Mouse (Mus musculus) forebrain, embryonic 16.5 days (tissue): Measurements from ENCODE around the gene Krt31. TPM values are rescaled to one million over a fixed set of nuclear protein-coding genes. Genes with fewer than 3 reads are reported as not detected.

ENCODE experiments used
- ATAC-seq: fragments of 200-750 bp; cut with Nextera tagmentation; 2 replicates; pipeline ENCODE4 v1.8.0; 2017; ENCODE audit warnings: mild to moderate bottlenecking, moderate library complexity
- H3K27ac ChIP-seq: fragments of 300-500 bp; sonication (generic); 2 replicates; pipeline ENCODE4 v1.5.1; 2014; ENCODE audit warnings: low read length, control low read depth
- H3K27me3 ChIP-seq: fragments of 300-500 bp; sonication (generic); replicated peaks from 2 replicates; pipeline ENCODE4 v1.6.1; 2014; ENCODE audit warnings: low read length; ENCODE audit not compliant: control insufficient read depth, insufficient read depth
- H3K36me3 ChIP-seq: fragments of 300-500 bp; sonication (generic); 2 replicates; pipeline ENCODE4 v1.6.1; 2014; ENCODE audit not compliant: control insufficient read depth, insufficient read depth
- H3K4me1 ChIP-seq: fragments of 300-500 bp; sonication (generic); replicated peaks from 2 replicates; pipeline ENCODE4 v1.6.1; 2014; ENCODE audit warnings: low read length; ENCODE audit not compliant: control insufficient read depth, insufficient read depth
- H3K4me2 ChIP-seq: fragments of 300-500 bp; sonication (generic); 2 replicates; pipeline ENCODE4 v1.6.1; 2014; ENCODE audit warnings: mild to moderate bottlenecking, low read length, control low read depth
- H3K4me3 ChIP-seq: fragments of 300-500 bp; sonication (generic); replicated peaks from 2 replicates; pipeline ENCODE4 v1.5.1; 2014; ENCODE audit warnings: mild to moderate bottlenecking, low read length, control low read depth
- H3K9ac ChIP-seq: fragments of 300-500 bp; sonication (generic); replicated peaks from 2 replicates; pipeline ENCODE4 v1.6.1; 2014; ENCODE audit warnings: low read depth, low read length, control low read depth
- H3K9me3 ChIP-seq: fragments of 300-500 bp; sonication (generic); 2 replicates; pipeline ENCODE4 v1.6.1; 2016; ENCODE audit warnings: low read length; ENCODE audit not compliant: control insufficient read depth
- WGBS: fragments of 180-500 bp; shearing (Covaris S2); extraction: QIAGEN DNeasy Blood & Tissue Kit; methylation state at CpG from one replicate; pipeline ENCODE4 v1.1.7; 2014; 5-methylcytosine and 5-hydroxymethylcytosine counted together
- polyA plus RNA-seq: library from polyadenylated mRNA; unstranded; fragments of >200 nt; fragmentation: Nextera tagmentation; extraction: Ambion mirVana; gene quantifications from 2 replicates; pipeline ENCODE4 v1.2.1, GENCODE M21; 2015

The Krt31 gene
- polyA plus RNA-seq, 1 experiment from 2014 or later = not detected

DNA sequence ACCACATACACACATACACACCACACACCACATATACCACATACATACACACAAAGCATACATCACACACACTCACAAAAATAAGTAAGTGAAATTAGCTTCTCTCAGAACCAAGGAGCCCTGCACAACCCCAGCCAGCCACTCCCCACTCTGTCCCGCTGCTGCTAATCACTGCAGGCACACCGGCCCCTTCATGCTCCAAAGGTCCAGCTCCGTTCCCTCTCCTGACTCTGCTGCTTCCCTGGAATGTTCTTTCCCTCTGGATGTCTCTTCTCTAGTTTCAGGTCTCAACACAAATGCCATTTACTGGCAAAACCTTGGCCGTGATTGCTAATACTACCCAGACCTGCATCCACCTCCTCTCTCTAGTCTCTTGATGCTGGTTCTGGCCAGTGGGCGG is 39.7 kb downstream of the Krt31 start:
- Histone ChIP-seq H3K9me3 (no peaks in the 10 kb centered on the region), H3K4me2 (no peak overlapping the region), H3K27me3 (no peaks in the 10 kb centered on the region), H3K4me3 (no peak overlapping the region), H3K9ac (no peak overlapping the region), H3K36me3 (no peaks in the 10 kb centered on the region), H3K4me1 (no peaks in the 10 kb centered on the region), H3K27ac (no peak overlapping the region)
- ATAC-seq = no peak
- WGBS = 89% methylated on average over 5 of the region's 5 CpGs

DNA sequence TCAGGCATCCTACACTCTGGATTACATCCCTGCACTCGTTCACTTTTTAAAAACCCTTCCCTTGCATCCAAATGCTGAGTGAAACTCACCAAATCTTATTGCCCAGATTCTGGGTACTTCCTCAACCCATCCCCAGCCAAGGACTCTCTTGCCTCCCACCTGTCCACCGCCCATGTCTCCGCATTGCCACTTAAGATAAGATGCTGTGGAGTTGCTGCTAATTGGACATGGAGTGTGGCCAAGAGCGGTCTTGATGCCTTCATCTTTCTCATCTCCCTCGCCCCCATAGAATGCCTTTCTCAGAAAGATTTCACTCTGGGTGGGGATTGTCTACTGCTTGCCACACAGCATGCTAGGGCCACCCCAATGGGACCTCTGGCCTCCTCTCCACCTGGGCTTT is 42.0 kb downstream of the Krt31 start:
- H3K9ac ChIP-seq = no peak overlapping the region
- H3K9me3 ChIP-seq = no peaks in the 10 kb centered on the region
- ATAC-seq = no peak
- WGBS = 87% methylated on average over 5 of the region's 5 CpGs
- H3K4me3 ChIP-seq = no peak overlapping the region
- H3K27me3 ChIP-seq = no peaks in the 10 kb centered on the region
- H3K36me3 ChIP-seq = no peaks in the 10 kb centered on the region
- H3K27ac ChIP-seq = no peak overlapping the region
- no peak overlapping the region for H3K4me2 ChIP-seq
- no peaks in the 10 kb centered on the region for H3K4me1 ChIP-seq

DNA sequence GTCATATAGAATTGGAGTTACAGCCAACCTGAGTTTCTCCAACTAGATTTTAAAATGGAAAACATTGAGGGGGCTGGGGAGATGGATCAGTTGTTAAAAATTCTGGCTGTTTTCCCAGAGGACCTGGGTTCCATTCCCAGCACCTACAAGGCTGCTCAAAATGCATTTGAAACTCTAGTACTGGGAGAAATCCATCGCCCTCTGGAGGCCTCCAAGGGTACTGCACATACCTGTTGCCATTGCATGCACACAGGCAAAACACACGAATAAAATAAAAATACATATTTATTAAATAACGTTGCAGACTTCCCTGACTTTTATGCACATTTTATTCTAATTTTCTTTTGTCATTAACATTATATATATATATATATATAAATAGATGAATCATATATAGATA is 43.7 kb downstream of the Krt31 start:
- H3K27ac ChIP-seq = no peak overlapping the region
- no peak overlapping the region for H3K4me3 ChIP-seq
- H3K4me1 ChIP-seq = no peaks in the 10 kb centered on the region
- H3K4me2 ChIP-seq = no peak overlapping the region
- no peaks in the 10 kb centered on the region for H3K27me3 ChIP-seq
- H3K9ac ChIP-seq = no peak overlapping the region
- no peaks in the 10 kb centered on the region for H3K36me3 ChIP-seq
- ATAC-seq = no peak
- WGBS = 56% methylated on average over 3 of the region's 3 CpGs
- H3K9me3 ChIP-seq = no peaks in the 10 kb centered on the region

DNA sequence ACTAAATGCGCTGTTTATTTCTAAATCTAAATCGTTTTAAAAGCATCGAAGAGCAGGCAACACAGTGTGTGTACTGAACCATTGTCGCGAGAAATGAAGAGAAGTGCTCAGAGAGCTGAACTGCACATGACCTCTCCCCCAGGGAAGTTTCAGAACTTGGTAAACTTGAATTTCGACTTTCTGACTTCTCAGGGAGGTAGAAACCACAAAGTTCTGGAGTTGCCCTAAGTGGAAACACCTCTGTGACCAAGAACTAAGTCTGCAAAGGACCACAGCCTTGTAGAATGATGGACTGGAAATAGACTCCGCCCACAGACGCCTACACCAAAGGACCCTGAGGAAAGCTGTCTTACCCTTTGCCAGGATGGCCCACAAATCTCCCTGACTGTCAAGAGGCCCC is 44.4 kb downstream of the Krt31 start:
- no peak overlapping the region for H3K4me3 ChIP-seq
- no peak overlapping the region for H3K27ac ChIP-seq
- H3K27me3 ChIP-seq = no peaks in the 10 kb centered on the region
- no peak for ATAC-seq
- no peak overlapping the region for H3K4me2 ChIP-seq
- no peaks in the 10 kb centered on the region for H3K4me1 ChIP-seq
- H3K36me3 ChIP-seq = no peaks in the 10 kb centered on the region
- H3K9me3 ChIP-seq = no peaks in the 10 kb centered on the region
- H3K9ac ChIP-seq = no peak overlapping the region
- 90% methylated on average over 8 of the region's 8 CpGs for WGBS

DNA sequence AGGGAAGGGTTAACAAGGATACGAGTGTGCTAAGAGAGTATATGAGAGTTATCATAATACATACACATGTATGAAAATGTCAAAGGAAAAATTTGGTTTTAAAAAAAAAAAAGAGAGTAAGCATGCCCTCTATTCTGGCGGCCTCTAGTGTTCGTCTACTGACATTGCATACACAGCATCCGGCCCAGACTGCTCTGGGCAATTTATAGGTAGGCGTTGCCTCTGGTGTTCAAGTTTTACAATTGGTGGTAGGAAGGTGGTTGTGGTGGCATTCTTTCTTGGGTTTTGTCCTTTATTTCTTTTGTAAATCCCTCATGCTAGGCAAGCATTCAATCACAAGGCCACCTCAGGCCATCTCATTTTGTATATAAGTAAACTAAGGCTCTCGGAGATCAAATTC is 45.5 kb downstream of the Krt31 start:
- no peaks in the 10 kb centered on the region for H3K9me3 ChIP-seq
- WGBS = 26% methylated on average over 6 of the region's 6 CpGs
- H3K27ac ChIP-seq = no peak overlapping the region
- no peak overlapping the region for H3K4me2 ChIP-seq
- H3K27me3 ChIP-seq = no peaks in the 10 kb centered on the region
- no peak overlapping the region for H3K4me3 ChIP-seq
- H3K4me1 ChIP-seq = no peaks in the 10 kb centered on the region
- ATAC-seq = no peak
- H3K9ac ChIP-seq = no peak overlapping the region
- H3K36me3 ChIP-seq = no peaks in the 10 kb centered on the region

DNA sequence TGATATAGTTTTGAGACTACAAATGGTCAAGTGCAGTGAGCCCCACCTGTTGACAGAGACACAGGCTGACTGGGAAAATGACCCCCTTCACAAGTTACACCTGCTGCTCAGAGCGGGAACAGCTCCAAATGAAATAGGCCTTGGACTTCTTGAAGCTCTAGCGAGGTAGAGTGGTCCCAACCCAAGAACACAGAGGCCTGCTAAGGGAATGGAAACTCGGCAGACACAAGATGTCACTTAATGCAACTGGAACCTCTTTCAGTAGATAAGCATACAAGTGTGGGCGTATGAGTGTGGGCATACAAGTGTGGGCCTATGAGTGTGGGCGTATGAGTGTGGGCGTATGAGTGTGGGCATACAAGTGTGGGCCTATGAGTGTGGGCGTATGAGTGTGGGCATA is 51.3 kb downstream of the Krt31 start:
- 94% methylated on average over 7 of the region's 7 CpGs for WGBS
- Histone ChIP-seq H3K9me3 (no peaks in the 10 kb centered on the region), H3K4me3 (no peak overlapping the region), H3K27me3 (no peaks in the 10 kb centered on the region), H3K4me1 (no peaks in the 10 kb centered on the region), H3K36me3 (no peaks in the 10 kb centered on the region), H3K27ac (no peak overlapping the region), H3K4me2 (no peak overlapping the region), H3K9ac (no peak overlapping the region)
- no peak for ATAC-seq

Other genes with a start within 250 kb of the Krt31 start
- not detected in 2 replicates for gene Gm11554, start 246.1 kb downstream of the Krt31 start, polyA plus RNA-seq
- gene Krtap4-13, start 240.7 kb downstream of the Krt31 start, polyA plus RNA-seq = not detected in 2 replicates
- not detected in 2 replicates for gene Gm11564, start 234.9 kb downstream of the Krt31 start, polyA plus RNA-seq
- not detected in 2 replicates for gene 2300003K06Rik, start 212.5 kb downstream of the Krt31 start, polyA plus RNA-seq
- gene Krtap4-16, start 198.9 kb downstream of the Krt31 start, polyA plus RNA-seq = not detected in 2 replicates
- gene Gm11568, start 192.6 kb downstream of the Krt31 start, polyA plus RNA-seq = not detected in 2 replicates
- gene Gm11559, start 186.1 kb downstream of the Krt31 start, polyA plus RNA-seq = not detected in 2 replicates
- gene Krtap9-1, start 177.2 kb downstream of the Krt31 start, polyA plus RNA-seq = not detected in 2 replicates
- not detected in 2 replicates for gene Gm11567, start 171.4 kb downstream of the Krt31 start, polyA plus RNA-seq
- gene Krtap31-1, start 142.6 kb downstream of the Krt31 start, polyA plus RNA-seq = not detected in 2 replicates
- not detected in 2 replicates for gene Gm11565, start 135.8 kb downstream of the Krt31 start, polyA plus RNA-seq
- not detected in 2 replicates for gene Krtap31-2, start 114.3 kb downstream of the Krt31 start, polyA plus RNA-seq
- gene Krtap9-5, start 102.1 kb downstream of the Krt31 start, polyA plus RNA-seq = not detected in 2 replicates
- gene Krtap29-1, start 71.5 kb downstream of the Krt31 start, polyA plus RNA-seq = not detected in 2 replicates
- gene Krtap16-1, start 64.0 kb downstream of the Krt31 start, polyA plus RNA-seq = not detected in 2 replicates
- gene Krtap17-1, start 56.6 kb downstream of the Krt31 start, polyA plus RNA-seq = not detected in 2 replicates
- not detected in 2 replicates for gene Krt33a, start 34.3 kb downstream of the Krt31 start, polyA plus RNA-seq
- not detected in 2 replicates for gene Krt33b, start 20.7 kb downstream of the Krt31 start, polyA plus RNA-seq
- gene Krt34, start 9.0 kb downstream of the Krt31 start, polyA plus RNA-seq = not detected in 2 replicates
- gene Krt32, start 37.7 kb upstream of the Krt31 start, polyA plus RNA-seq = not detected in 2 replicates
- not detected in 2 replicates for gene Krt35, start 45.7 kb upstream of the Krt31 start, polyA plus RNA-seq
- gene Krt36, start 55.1 kb upstream of the Krt31 start, polyA plus RNA-seq = not detected in 2 replicates
- gene Krt13, start 71.0 kb upstream of the Krt31 start, polyA plus RNA-seq = not detected in 2 replicates
- gene Krt15, start 85.4 kb upstream of the Krt31 start, polyA plus RNA-seq = 2.2 TPM in 1 of 2 replicates, not detected in the other
- gene Krt19, start 98.1 kb upstream of the Krt31 start, polyA plus RNA-seq = 0.30 and 2.3 TPM in 2 replicates
- not detected in 2 replicates for gene Krt9, start 142.7 kb upstream of the Krt31 start, polyA plus RNA-seq
- 0.38 and 1.6 TPM in 2 replicates for gene Krt14, start 157.0 kb upstream of the Krt31 start, polyA plus RNA-seq
- gene Krt16, start 198.4 kb upstream of the Krt31 start, polyA plus RNA-seq = not detected in 2 replicates
- gene Krt17, start 210.5 kb upstream of the Krt31 start, polyA plus RNA-seq = 0.27 and 0.62 TPM in 2 replicates
- gene Krt42, start 219.3 kb upstream of the Krt31 start, polyA plus RNA-seq = not detected in 2 replicates